Mouse (Mus musculus): ENCODE measurements around the gene Nbeal2. TPM values are rescaled to one million over a fixed set of nuclear protein-coding genes. Genes with fewer than 3 reads are reported as not detected.
"Not testable (repeated sequence)": the region's sequence is repeated elsewhere in the genome, so short reads cannot be mapped to it uniquely, and the experiment has no call there.

The Nbeal2 gene
- polyA plus RNA-seq, 1 experiment: 301 TPM

DNA sequence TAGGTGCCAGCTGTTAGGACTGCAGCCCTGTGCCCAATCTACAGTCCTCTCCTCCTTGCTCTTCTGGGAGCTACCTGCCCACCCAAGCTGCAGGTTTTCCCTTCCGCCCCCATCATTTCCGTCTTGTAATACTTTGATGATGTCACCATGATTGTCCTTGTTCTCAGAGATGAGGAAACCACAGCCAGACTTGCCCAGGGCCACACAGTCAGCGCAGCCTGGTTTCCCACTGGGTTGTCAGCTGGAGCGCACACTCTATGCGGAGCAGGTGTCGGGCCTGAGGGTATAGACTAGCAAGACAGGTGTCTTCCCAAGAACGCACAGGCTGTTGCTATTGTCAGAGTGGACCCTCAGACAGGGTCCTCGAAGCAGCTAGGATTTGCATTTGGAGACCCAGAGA is 31.2 kb upstream of the Nbeal2 start:
- TF ChIP-seq CTCF (IDR thresholded peaks at IDR 0.05; ENCODE audit: borderline replicate concordance, control insufficient read depth, extremely low read depth, insufficient read depth, low read length, poor library complexity): no peak
- no peak for TF ChIP-seq POLR2A (IDR thresholded peaks at IDR 0.05; ENCODE audit: control insufficient read depth, extremely low read depth, insufficient read depth, low read length, poor library complexity)
- Histone ChIP-seq H3K36me3 (ENCODE audit: control insufficient read depth, insufficient read depth, low read length) (no peaks in the 10 kb centered on the region), H3K4me1 (replicated peaks; ENCODE audit: control insufficient read depth, insufficient read depth, low read length) (peaks cover 37% of the 10 kb centered on the region), H3K27me3 (ENCODE audit: control insufficient read depth, insufficient read depth, low read length) (no peaks in the 10 kb centered on the region), H3K4me3 (ENCODE audit: control insufficient read depth, insufficient read depth, low read length) (no peak overlapping the region), H3K27ac (ENCODE audit: control insufficient read depth, insufficient read depth, low read length) (peak overlapping the region; percentile 48; the same call in 1 of the 2 replicates)
- WGBS: 10% methylated on average over 8 of the region's 8 CpGs
- no peak for DNase-seq

DNA sequence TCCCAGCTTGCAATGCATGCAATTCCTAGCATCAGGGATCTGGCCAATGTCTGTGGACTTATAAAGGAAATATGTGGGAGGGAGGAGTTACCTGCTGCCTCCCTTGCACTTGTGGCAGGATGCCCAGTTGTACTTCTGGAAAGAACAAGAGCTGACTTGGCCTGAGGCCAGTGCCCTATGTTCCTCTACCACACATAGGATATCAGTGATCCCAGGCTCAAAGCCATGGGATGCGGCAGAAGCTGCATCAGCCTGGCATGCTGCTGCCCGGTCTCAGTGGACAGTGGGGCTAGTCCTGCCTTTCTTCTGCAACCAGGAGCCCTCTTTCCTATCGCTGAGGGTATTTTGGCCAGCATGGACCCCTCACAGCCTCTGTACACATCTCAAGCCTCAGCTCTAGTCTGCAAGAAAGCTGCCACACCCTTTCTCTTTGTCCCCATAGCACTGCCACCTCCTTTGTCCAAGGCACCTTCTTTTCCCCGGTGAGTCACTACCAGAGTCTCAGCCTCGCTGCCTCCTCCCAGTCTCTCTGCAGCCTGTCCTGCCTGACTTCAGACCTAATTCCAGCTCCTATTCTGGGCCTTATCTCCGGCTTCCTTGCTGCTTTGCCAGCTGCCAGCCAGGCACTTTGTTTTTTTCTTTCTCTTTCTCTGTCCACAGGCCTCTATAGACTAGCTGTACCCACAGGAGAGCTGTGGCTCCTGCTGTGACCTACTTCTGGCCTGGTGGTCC is 30.3 kb upstream of the Nbeal2 start:
- Histone ChIP-seq H3K4me3 (ENCODE audit: control insufficient read depth, insufficient read depth, low read length) (no peak overlapping the region), H3K27ac (ENCODE audit: control insufficient read depth, insufficient read depth, low read length) (peak overlapping the region; percentile 48; the same call in 1 of the 2 replicates)

GRCm38 (mm10) chr9:110683574-110684099 is 29.7 kb upstream of the Nbeal2 start:
- no peak for TF ChIP-seq CTCF (IDR thresholded peaks at IDR 0.05; ENCODE audit: borderline replicate concordance, control insufficient read depth, extremely low read depth, insufficient read depth, low read length, poor library complexity)
- TF ChIP-seq POLR2A (IDR thresholded peaks at IDR 0.05; ENCODE audit: control insufficient read depth, extremely low read depth, insufficient read depth, low read length, poor library complexity): no peak
- WGBS: 51% methylated on average over 4 of the region's 4 CpGs
- DNase-seq: no peak
- no peaks in the 10 kb centered on the region for H3K27me3 ChIP-seq (ENCODE audit: control insufficient read depth, insufficient read depth, low read length)
- H3K4me1 ChIP-seq (replicated peaks; ENCODE audit: control insufficient read depth, insufficient read depth, low read length): peaks cover 37% of the 10 kb centered on the region
- no peaks in the 10 kb centered on the region for H3K36me3 ChIP-seq (ENCODE audit: control insufficient read depth, insufficient read depth, low read length)
- H3K27ac ChIP-seq (ENCODE audit: control insufficient read depth, insufficient read depth, low read length): no peak overlapping the region
- H3K4me3 ChIP-seq (ENCODE audit: control insufficient read depth, insufficient read depth, low read length): no peak overlapping the region

More for the DNA sequence above, 30.3 kb upstream of the Nbeal2 start:
- Histone ChIP-seq H3K36me3 (ENCODE audit: control insufficient read depth, insufficient read depth, low read length) (no peaks in the 10 kb centered on the region), H3K27me3 (ENCODE audit: control insufficient read depth, insufficient read depth, low read length) (no peaks in the 10 kb centered on the region), H3K4me1 (replicated peaks; ENCODE audit: control insufficient read depth, insufficient read depth, low read length) (peaks cover 37% of the 10 kb centered on the region)
- TF ChIP-seq POLR2A (IDR thresholded peaks at IDR 0.05; ENCODE audit: control insufficient read depth, extremely low read depth, insufficient read depth, low read length, poor library complexity) (no peak), CTCF (IDR thresholded peaks at IDR 0.05; ENCODE audit: borderline replicate concordance, control insufficient read depth, extremely low read depth, insufficient read depth, low read length, poor library complexity) (no peak)
- 84% methylated on average over 6 of the region's 6 CpGs for WGBS
- DNase-seq: no peak

GRCm38 (mm10) chr9:110682697-110683096 is 28.7 kb upstream of the Nbeal2 start:
- not testable (repeated sequence) for H3K27me3 ChIP-seq (ENCODE audit: control insufficient read depth, insufficient read depth, low read length); H3K36me3 ChIP-seq (ENCODE audit: control insufficient read depth, insufficient read depth, low read length); DNase-seq; H3K4me3 ChIP-seq (ENCODE audit: control insufficient read depth, insufficient read depth, low read length); H3K27ac ChIP-seq (ENCODE audit: control insufficient read depth, insufficient read depth, low read length)
- WGBS: 90% methylated on average over 3 of the region's 3 CpGs
- peaks cover 39% of the 10 kb centered on the region for H3K4me1 ChIP-seq (replicated peaks; ENCODE audit: control insufficient read depth, insufficient read depth, low read length)

DNA sequence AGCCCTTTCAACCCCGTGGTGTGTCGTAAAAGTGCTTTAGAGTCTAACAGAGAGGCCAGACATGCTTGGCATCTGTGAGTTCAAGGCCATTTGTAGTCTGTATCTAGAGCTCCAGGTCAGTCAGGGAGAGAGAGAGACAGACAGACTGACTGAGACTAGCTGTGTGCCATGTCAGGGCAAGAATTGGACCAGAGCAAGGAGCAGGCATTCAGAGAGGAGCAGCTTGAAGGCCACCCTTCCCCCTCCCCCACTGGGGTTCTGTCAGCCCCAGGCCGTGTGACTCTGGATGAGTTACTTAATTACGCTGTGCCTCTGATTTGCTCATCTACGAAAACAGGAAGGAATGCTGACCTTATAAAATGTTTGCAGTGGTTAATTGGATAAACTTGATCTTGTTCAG is 28.3 kb upstream of the Nbeal2 start:
- Histone ChIP-seq H3K27ac (ENCODE audit: control insufficient read depth, insufficient read depth, low read length) (no peak overlapping the region), H3K27me3 (ENCODE audit: control insufficient read depth, insufficient read depth, low read length) (no peaks in the 10 kb centered on the region), H3K4me3 (ENCODE audit: control insufficient read depth, insufficient read depth, low read length) (no peak overlapping the region), H3K4me1 (replicated peaks; ENCODE audit: control insufficient read depth, insufficient read depth, low read length) (peaks cover 42% of the 10 kb centered on the region), H3K36me3 (ENCODE audit: control insufficient read depth, insufficient read depth, low read length) (no peaks in the 10 kb centered on the region)
- 80% methylated on average over 5 of the region's 5 CpGs for WGBS
- DNase-seq: no peak
- TF ChIP-seq CTCF (IDR thresholded peaks at IDR 0.05; ENCODE audit: borderline replicate concordance, control insufficient read depth, extremely low read depth, insufficient read depth, low read length, poor library complexity) (no peak), POLR2A (IDR thresholded peaks at IDR 0.05; ENCODE audit: control insufficient read depth, extremely low read depth, insufficient read depth, low read length, poor library complexity) (no peak)

GRCm38 (mm10) chr9:110681817-110682216 is 27.9 kb upstream of the Nbeal2 start:
- H3K27me3 ChIP-seq (ENCODE audit: control insufficient read depth, insufficient read depth, low read length): no peaks in the 10 kb centered on the region
- H3K36me3 ChIP-seq (ENCODE audit: control insufficient read depth, insufficient read depth, low read length): no peaks in the 10 kb centered on the region
- no peak for DNase-seq
- H3K4me3 ChIP-seq (ENCODE audit: control insufficient read depth, insufficient read depth, low read length): no peak overlapping the region
- no peak overlapping the region for H3K27ac ChIP-seq (ENCODE audit: control insufficient read depth, insufficient read depth, low read length)
- peaks cover 44% of the 10 kb centered on the region for H3K4me1 ChIP-seq (replicated peaks; ENCODE audit: control insufficient read depth, insufficient read depth, low read length)
- TF ChIP-seq CTCF (IDR thresholded peaks at IDR 0.05; ENCODE audit: borderline replicate concordance, control insufficient read depth, extremely low read depth, insufficient read depth, low read length, poor library complexity): no peak
- no peak for TF ChIP-seq POLR2A (IDR thresholded peaks at IDR 0.05; ENCODE audit: control insufficient read depth, extremely low read depth, insufficient read depth, low read length, poor library complexity)
- 89% methylated on average over 9 of the region's 9 CpGs for WGBS
